Mouse (Mus musculus) C2C12 (cell line): ENCODE measurements around the gene Slc39a8. TPM values are rescaled to one million over a fixed set of nuclear protein-coding genes. Genes with fewer than 3 reads are reported as not detected.

Source experiments
- H3K27me3 ChIP-seq: one replicate; pipeline ENCODE4 v1.6.1; 2011; ENCODE audit not compliant: control insufficient read depth, insufficient read depth, insufficient read length
- H3K36me3 ChIP-seq: one replicate; pipeline ENCODE4 v1.6.1; 2011; ENCODE audit not compliant: control insufficient read depth, insufficient read depth
- H3K4me3 ChIP-seq: one replicate; pipeline ENCODE4 v1.5.1; 2011; ENCODE audit warnings: mild to moderate bottlenecking, control low read depth; ENCODE audit not compliant: poor library complexity, insufficient read depth, severe bottlenecking
- H3K79me2 ChIP-seq: one replicate; pipeline ENCODE4 v1.6.1; 2011; ENCODE audit not compliant: control insufficient read depth, insufficient read depth
- H3K79me3 ChIP-seq: one replicate; pipeline ENCODE4 v1.6.1; 2011; ENCODE audit warnings: low read depth, control low read depth
- H3ac ChIP-seq: one replicate; pipeline ENCODE3; 2011; ENCODE audit warnings: low read depth; ENCODE audit not compliant: control insufficient read depth, insufficient read length
- CEBPB ChIP-seq: IDR thresholded peaks from one replicate; pipeline ENCODE4 v1.6.1; 2011; ENCODE audit warnings: low read depth, mild to moderate bottlenecking, control low read depth, moderate library complexity
- CTCF ChIP-seq: IDR thresholded peaks from one replicate; pipeline ENCODE4 v1.5.1; 2011; ENCODE audit not compliant: control insufficient read depth, insufficient read depth, insufficient read length
- FOSL1 ChIP-seq: IDR thresholded peaks from one replicate; pipeline ENCODE4 v1.8.0; 2011; ENCODE audit warnings: mild to moderate bottlenecking, low read length; ENCODE audit not compliant: poor library complexity, insufficient read depth, severe bottlenecking
- MAX ChIP-seq: IDR thresholded peaks from one replicate; pipeline ENCODE4 v1.6.1; 2011; ENCODE audit warnings: mild to moderate bottlenecking, control low read depth
- MYOD1 ChIP-seq: IDR thresholded peaks from one replicate; pipeline ENCODE4 v1.6.1; 2011; ENCODE audit warnings: low read depth; ENCODE audit not compliant: control insufficient read depth, insufficient read length
- MYOG ChIP-seq: IDR thresholded peaks from one replicate; pipeline ENCODE4 v1.6.1; 2011; ENCODE audit not compliant: control insufficient read depth, insufficient read length; ENCODE audit errors: extremely low read depth
- USF1 ChIP-seq: IDR thresholded peaks from one replicate; pipeline ENCODE4 v1.6.1; 2011; ENCODE audit warnings: low read depth, mild to moderate bottlenecking, control low read depth, moderate library complexity
- polyA plus RNA-seq: library from polyadenylated mRNA; unstranded; fragments of >200 nt; fragmentation: generic; extraction: Trizol; gene quantifications from one replicate; pipeline ENCODE4 v1.2.1, GENCODE M21; 2012; ENCODE audit warnings: missing spikeins

Gene Slc39a8
- polyA plus RNA-seq, 1 experiment: 1.4 TPM

- H3K27me3 ChIP-seq: no peaks in the 10 kb centered on the region
- no peaks in the 10 kb centered on the region for H3K79me3 ChIP-seq
- no peak overlapping the region for H3ac ChIP-seq
- no peaks in the 10 kb centered on the region for H3K79me2 ChIP-seq
- no peak for TF ChIP-seq MYOG
- no peak for TF ChIP-seq USF1
- no peak for TF ChIP-seq MAX
- no peak for TF ChIP-seq MYOD1
- TF ChIP-seq CEBPB: no peak
- TF ChIP-seq FOSL1: no peak
- TF ChIP-seq CTCF: no peak
- no peaks in the 10 kb centered on the region for H3K36me3 ChIP-seq
- H3K4me3 ChIP-seq: no peak overlapping the region
Measured at GRCm38 (mm10) chr3:135937455-135937854, 112.4 kb downstream of the Slc39a8 start.

Other genes starting within 250 kb of the Slc39a8 start
- 45.0 TPM for gene Nfkb1, start 133.7 kb upstream of the Slc39a8 start, polyA plus RNA-seq